Mouse (Mus musculus) cerebellum, adult 2 months (tissue): ENCODE results near the gene Lix1.

ENCODE experiments used
- CTCF ChIP-seq: fragments of 200-500 bp; IDR thresholded peaks from 2 replicates; pipeline ENCODE4 v1.5.1; 2011; ENCODE audit warnings: low read depth, mild to moderate bottlenecking, control low read depth, low read length, moderate library complexity, borderline replicate concordance; ENCODE audit not compliant: insufficient read depth
- POLR2A ChIP-seq: fragments of 200-500 bp; IDR thresholded peaks from 2 replicates; pipeline ENCODE4 v1.6.1; 2011; ENCODE audit warnings: low read length, control low read depth, borderline replicate concordance; ENCODE audit not compliant: insufficient read depth

DNA sequence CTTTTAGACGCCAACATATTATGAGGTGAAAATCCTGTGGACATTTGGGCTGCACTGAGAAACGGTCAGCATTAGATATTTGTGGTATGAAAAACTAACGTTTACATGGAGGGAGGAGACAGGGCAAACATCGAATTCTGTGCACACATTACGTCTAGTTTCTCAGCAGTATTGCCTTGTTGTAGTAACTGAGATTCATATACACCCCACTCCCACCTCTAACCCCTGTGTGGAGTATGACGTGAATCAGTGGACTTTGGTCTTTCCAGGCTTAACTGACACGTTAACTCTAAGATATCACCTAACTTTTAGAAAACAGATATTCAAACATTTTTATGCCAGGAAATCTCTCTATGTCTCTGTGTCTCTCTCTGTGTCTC, 89.1 kb downstream of the Lix1 start:
- TF ChIP-seq CTCF (no peak), POLR2A (no peak)
